Mouse (Mus musculus): ENCODE results near the gene Dhx35. TPM values are rescaled to one million over a fixed set of nuclear protein-coding genes. Genes with fewer than 3 reads are reported as not detected.
A peak's percentile ranks its signal among the peaks of the same experiment; 100 is the strongest.

Gene Dhx35
- polyA plus RNA-seq, 1 experiment from 2014 or later: 13.4 TPM

- H3K4me3 ChIP-seq (replicated peaks; ENCODE audit: low read depth, low read length): no peak overlapping the region
- H3K36me3 ChIP-seq (ENCODE audit: insufficient read depth, low read length): peaks cover 27% of the 10 kb centered on the region
- no peaks in the 10 kb centered on the region for H3K27me3 ChIP-seq (ENCODE audit: insufficient read depth, low read length)
- 74% methylated on average over 2 of the region's 2 CpGs for WGBS
- no peak overlapping the region for H3K9ac ChIP-seq (ENCODE audit: low read depth, low read length)
- ATAC-seq (replicated peaks; ENCODE audit: low FRiP score, low read depth): no peak
- DNase-seq (ENCODE audit: low spot score): no peak
- H3K9me3 ChIP-seq (replicated peaks; ENCODE audit: low read length): no peaks in the 10 kb centered on the region
- H3K4me1 ChIP-seq (replicated peaks; ENCODE audit: insufficient read depth, low read length): no peaks in the 10 kb centered on the region
- no peak overlapping the region for H3K4me2 ChIP-seq (ENCODE audit: low read length)
- H3K27ac ChIP-seq: no peak overlapping the region
- no peak for TF ChIP-seq CTCF (IDR thresholded peaks at IDR 0.05; ENCODE audit: low read depth)
Observed at GRCm38 (mm10) chr2:158846208-158846607, 51.6 kb downstream of the Dhx35 start.

GRCm38 (mm10) chr2:158847991-158848390 lies 53.4 kb downstream of the Dhx35 start:
- ATAC-seq (replicated peaks; ENCODE audit: low FRiP score, low read depth): no peak
- no peak for TF ChIP-seq CTCF (IDR thresholded peaks at IDR 0.05; ENCODE audit: low read depth)
- Histone ChIP-seq H3K27ac (no peak overlapping the region), H3K9me3 (replicated peaks; ENCODE audit: low read length) (no peaks in the 10 kb centered on the region), H3K4me2 (ENCODE audit: low read length) (no peak overlapping the region), H3K36me3 (ENCODE audit: insufficient read depth, low read length) (peaks cover 18% of the 10 kb centered on the region; the same call in 1 of the 2 replicates), H3K4me3 (replicated peaks; ENCODE audit: low read depth, low read length) (no peak overlapping the region), H3K4me1 (replicated peaks; ENCODE audit: insufficient read depth, low read length) (no peaks in the 10 kb centered on the region), H3K9ac (ENCODE audit: low read depth, low read length) (no peak overlapping the region), H3K27me3 (ENCODE audit: insufficient read depth, low read length) (no peaks in the 10 kb centered on the region)
- no peak for DNase-seq (ENCODE audit: low spot score)
- 96% methylated on average over 3 of the region's 3 CpGs for WGBS

- ATAC-seq (replicated peaks; ENCODE audit: low FRiP score, low read depth): no peak
- TF ChIP-seq CTCF (IDR thresholded peaks at IDR 0.05; ENCODE audit: low read depth): no peak
- WGBS: 81% methylated on average over 9 of the region's 9 CpGs
- peaks cover 11% of the 10 kb centered on the region; the same call in 1 of the 2 replicates for H3K36me3 ChIP-seq (ENCODE audit: insufficient read depth, low read length)
- H3K9ac ChIP-seq (ENCODE audit: low read depth, low read length): no peak overlapping the region
- H3K27ac ChIP-seq: no peak overlapping the region
- no peak overlapping the region for H3K4me3 ChIP-seq (replicated peaks; ENCODE audit: low read depth, low read length)
- H3K27me3 ChIP-seq (ENCODE audit: insufficient read depth, low read length): no peaks in the 10 kb centered on the region
- no peaks in the 10 kb centered on the region for H3K9me3 ChIP-seq (replicated peaks; ENCODE audit: low read length)
- no peak overlapping the region for H3K4me2 ChIP-seq (ENCODE audit: low read length)
- DNase-seq (ENCODE audit: low spot score): no peak
- H3K4me1 ChIP-seq (replicated peaks; ENCODE audit: insufficient read depth, low read length): no peaks in the 10 kb centered on the region
Observed at GRCm38 (mm10) chr2:158849416-158849815, 54.8 kb downstream of the Dhx35 start.

- peak; percentile 36 for DNase-seq (ENCODE audit: low spot score)
- ATAC-seq (replicated peaks; ENCODE audit: low FRiP score, low read depth): no peak
- Histone ChIP-seq H3K9ac (ENCODE audit: low read depth, low read length) (no peak overlapping the region), H3K27ac (no peak overlapping the region), H3K9me3 (replicated peaks; ENCODE audit: low read length) (no peaks in the 10 kb centered on the region), H3K4me3 (replicated peaks; ENCODE audit: low read depth, low read length) (no peak overlapping the region), H3K27me3 (ENCODE audit: insufficient read depth, low read length) (no peaks in the 10 kb centered on the region), H3K4me1 (replicated peaks; ENCODE audit: insufficient read depth, low read length) (no peaks in the 10 kb centered on the region), H3K36me3 (ENCODE audit: insufficient read depth, low read length) (peaks cover 28% of the 10 kb centered on the region), H3K4me2 (ENCODE audit: low read length) (no peak overlapping the region)
- 43% methylated on average over 2 of the region's 2 CpGs for WGBS
- peak; percentile 61 for TF ChIP-seq CTCF (IDR thresholded peaks at IDR 0.05; ENCODE audit: low read depth)
Observed at GRCm38 (mm10) chr2:158852579-158852978, 58.0 kb downstream of the Dhx35 start.

GRCm38 (mm10) chr2:158856896-158857499 lies 62.4 kb downstream of the Dhx35 start:
- H3K27ac ChIP-seq: no peak overlapping the region
- H3K4me3 ChIP-seq (replicated peaks; ENCODE audit: low read depth, low read length): no peak overlapping the region
- DNase-seq (ENCODE audit: low spot score) (no peak), ATAC-seq (replicated peaks; ENCODE audit: low FRiP score, low read depth) (no peak)
- no peak for TF ChIP-seq CTCF (IDR thresholded peaks at IDR 0.05; ENCODE audit: low read depth)
- no peaks in the 10 kb centered on the region for H3K27me3 ChIP-seq (ENCODE audit: insufficient read depth, low read length)
- no peaks in the 10 kb centered on the region for H3K9me3 ChIP-seq (replicated peaks; ENCODE audit: low read length)
- H3K4me2 ChIP-seq (ENCODE audit: low read length): no peak overlapping the region
- peaks cover 24% of the 10 kb centered on the region for H3K36me3 ChIP-seq (ENCODE audit: insufficient read depth, low read length)
- WGBS: 90% methylated on average over 10 of the region's 10 CpGs
- no peak overlapping the region for H3K9ac ChIP-seq (ENCODE audit: low read depth, low read length)
- H3K4me1 ChIP-seq (replicated peaks; ENCODE audit: insufficient read depth, low read length): no peaks in the 10 kb centered on the region

- no peak overlapping the region for H3K4me3 ChIP-seq (replicated peaks; ENCODE audit: low read depth, low read length)
- H3K4me2 ChIP-seq (ENCODE audit: low read length): no peak overlapping the region
- no peak overlapping the region for H3K27ac ChIP-seq
- no peak overlapping the region for H3K9ac ChIP-seq (ENCODE audit: low read depth, low read length)
- H3K4me1 ChIP-seq (replicated peaks; ENCODE audit: insufficient read depth, low read length): no peaks in the 10 kb centered on the region
- 78% methylated on average over 15 of the region's 15 CpGs for WGBS
- no peak for DNase-seq (ENCODE audit: low spot score)
- H3K9me3 ChIP-seq (replicated peaks; ENCODE audit: low read length): no peaks in the 10 kb centered on the region
- no peaks in the 10 kb centered on the region for H3K27me3 ChIP-seq (ENCODE audit: insufficient read depth, low read length)
- H3K36me3 ChIP-seq (ENCODE audit: insufficient read depth, low read length): peaks cover 24% of the 10 kb centered on the region
- no peak for ATAC-seq (replicated peaks; ENCODE audit: low FRiP score, low read depth)
- TF ChIP-seq CTCF (IDR thresholded peaks at IDR 0.05; ENCODE audit: low read depth): no peak
Observed at GRCm38 (mm10) chr2:158857579-158857978, 63.0 kb downstream of the Dhx35 start.

GRCm38 (mm10) chr2:158861115-158861514 lies 66.5 kb downstream of the Dhx35 start:
- Histone ChIP-seq H3K9ac (ENCODE audit: low read depth, low read length) (no peak overlapping the region), H3K27ac (no peak overlapping the region), H3K9me3 (replicated peaks; ENCODE audit: low read length) (no peaks in the 10 kb centered on the region), H3K4me3 (replicated peaks; ENCODE audit: low read depth, low read length) (no peak overlapping the region), H3K27me3 (ENCODE audit: insufficient read depth, low read length) (no peaks in the 10 kb centered on the region), H3K4me1 (replicated peaks; ENCODE audit: insufficient read depth, low read length) (no peaks in the 10 kb centered on the region), H3K4me2 (ENCODE audit: low read length) (no peak overlapping the region), H3K36me3 (ENCODE audit: insufficient read depth, low read length) (peaks cover 15% of the 10 kb centered on the region)
- no peak for DNase-seq (ENCODE audit: low spot score)
- no peak for TF ChIP-seq CTCF (IDR thresholded peaks at IDR 0.05; ENCODE audit: low read depth)
- no peak for ATAC-seq (replicated peaks; ENCODE audit: low FRiP score, low read depth)
- WGBS: 41% methylated on average over 2 of the region's 2 CpGs

All from kidney, postnatal 0 days (tissue).